Mouse (Mus musculus): ENCODE results near the gene Foxe3. TPM values are rescaled to one million over a fixed set of nuclear protein-coding genes. Genes with fewer than 3 reads are reported as not detected.
A peak's percentile ranks its signal among the peaks of the same experiment; 100 is the strongest.

Gene Foxe3
- polyA plus RNA-seq, 1 experiment from 2014 or later: not detected

DNA sequence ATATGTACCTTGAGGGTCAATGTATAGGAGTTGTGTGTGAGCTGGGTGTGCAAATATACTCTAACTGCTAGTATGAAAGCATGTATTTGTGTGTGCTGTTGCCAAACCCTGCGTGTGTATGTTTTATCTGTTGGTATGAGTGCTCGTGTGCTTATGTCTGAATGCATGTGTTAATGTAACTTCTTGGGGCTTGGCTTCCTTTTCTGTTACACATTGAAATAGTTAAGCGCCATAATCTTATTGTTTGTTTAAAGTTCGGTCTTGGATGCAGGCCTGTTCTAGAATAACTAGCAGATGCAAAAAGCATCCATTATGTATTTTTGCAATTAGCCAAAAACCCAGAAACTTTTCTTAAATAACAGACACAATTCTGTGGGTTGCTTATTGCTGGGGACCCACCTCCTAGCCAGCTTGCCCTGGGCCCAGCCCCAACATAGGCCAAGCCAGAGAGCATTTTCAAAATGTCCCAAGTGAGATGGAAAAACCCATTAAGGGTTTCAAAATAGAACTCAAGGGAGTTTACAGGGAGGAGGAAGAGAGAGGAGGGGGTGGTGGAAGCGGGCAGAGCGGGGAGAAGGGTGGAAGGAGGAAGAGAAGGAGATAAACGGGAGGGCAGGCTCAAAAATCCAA lies 22.2 kb upstream of the Foxe3 start:
- Histone ChIP-seq H3K27ac (ENCODE audit: low read depth, low read length) (no peak overlapping the region), H3K36me3 (ENCODE audit: control insufficient read depth, insufficient read depth, low read length) (no peaks in the 10 kb centered on the region), H3K4me2 (replicated peaks; ENCODE audit: low read depth, low read length) (no peak overlapping the region), H3K27me3 (ENCODE audit: control insufficient read depth, insufficient read depth, low read length) (peaks cover 8% of the 10 kb centered on the region; the same call in 1 of the 2 replicates), H3K9ac (ENCODE audit: low read depth, low read length) (no peak overlapping the region), H3K4me1 (ENCODE audit: control insufficient read depth, insufficient read depth, low read length) (no peaks in the 10 kb centered on the region), H3K9me3 (ENCODE audit: control insufficient read depth, low read length) (no peaks in the 10 kb centered on the region), H3K4me3 (ENCODE audit: low read length) (no peak overlapping the region)
- WGBS: 56% methylated on average over 7 of the region's 7 CpGs
- no peak for ATAC-seq (ENCODE audit: low FRiP score, low TSS enrichment)

DNA sequence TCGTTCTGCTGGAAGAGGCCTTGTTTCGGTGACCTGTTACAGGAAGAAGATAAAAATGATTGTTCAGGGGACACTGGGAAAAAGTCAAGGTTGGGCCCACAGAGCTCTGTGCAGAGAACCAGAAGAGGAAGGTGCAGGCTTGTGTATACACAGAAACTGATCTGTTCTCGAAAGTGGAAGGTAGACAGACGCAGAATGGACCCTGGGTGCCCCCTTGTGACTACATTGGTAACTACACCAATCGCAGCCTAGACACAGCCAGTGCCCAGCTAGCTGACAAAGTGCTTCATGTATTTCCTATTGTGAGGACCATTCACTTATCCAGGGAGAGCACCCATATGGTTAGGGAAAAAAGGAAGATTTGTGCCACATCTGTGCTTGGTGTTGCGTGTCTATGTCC lies 21.6 kb upstream of the Foxe3 start:
- Histone ChIP-seq H3K4me3 (ENCODE audit: low read length) (no peak overlapping the region), H3K4me1 (ENCODE audit: control insufficient read depth, insufficient read depth, low read length) (peaks cover 1% of the 10 kb centered on the region; the same call in 1 of the 2 replicates), H3K9me3 (ENCODE audit: control insufficient read depth, low read length) (no peaks in the 10 kb centered on the region), H3K9ac (ENCODE audit: low read depth, low read length) (no peak overlapping the region), H3K27me3 (ENCODE audit: control insufficient read depth, insufficient read depth, low read length) (peaks cover 8% of the 10 kb centered on the region; the same call in 1 of the 2 replicates), H3K36me3 (ENCODE audit: control insufficient read depth, insufficient read depth, low read length) (no peaks in the 10 kb centered on the region), H3K4me2 (replicated peaks; ENCODE audit: low read depth, low read length) (no peak overlapping the region), H3K27ac (ENCODE audit: low read depth, low read length) (no peak overlapping the region)
- peak; percentile 77 for ATAC-seq (ENCODE audit: low FRiP score, low TSS enrichment)
- WGBS: 27% methylated on average over 6 of the region's 6 CpGs

DNA sequence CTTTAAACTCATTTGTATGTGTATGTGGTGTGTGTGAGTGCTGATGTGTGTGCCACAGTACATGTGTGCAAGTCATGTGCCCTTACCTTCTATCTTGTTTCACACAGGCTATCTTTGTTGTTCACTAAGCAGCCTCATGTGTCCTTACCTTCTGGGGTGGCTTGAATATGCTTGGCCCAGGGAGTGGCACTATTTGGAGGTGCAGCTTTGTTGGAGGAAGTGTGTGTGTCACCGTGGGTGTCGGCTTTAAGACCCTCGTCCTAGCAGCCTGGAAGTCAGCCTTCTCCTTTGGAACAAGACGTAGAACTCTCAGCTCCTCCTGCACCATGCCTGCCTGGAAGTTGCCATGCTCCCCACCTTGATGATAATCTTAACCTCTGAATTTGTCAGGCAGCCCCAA lies 20.6 kb upstream of the Foxe3 start:
- H3K36me3 ChIP-seq (ENCODE audit: control insufficient read depth, insufficient read depth, low read length): no peaks in the 10 kb centered on the region
- H3K4me2 ChIP-seq (replicated peaks; ENCODE audit: low read depth, low read length): no peak overlapping the region
- no peak for ATAC-seq (ENCODE audit: low FRiP score, low TSS enrichment)
- H3K4me1 ChIP-seq (ENCODE audit: control insufficient read depth, insufficient read depth, low read length): peaks cover 6% of the 10 kb centered on the region; the same call in 1 of the 2 replicates
- no peaks in the 10 kb centered on the region for H3K9me3 ChIP-seq (ENCODE audit: control insufficient read depth, low read length)
- 82% methylated on average over 4 of the region's 4 CpGs for WGBS
- no peak overlapping the region for H3K4me3 ChIP-seq (ENCODE audit: low read length)
- H3K27me3 ChIP-seq (ENCODE audit: control insufficient read depth, insufficient read depth, low read length): peaks cover 8% of the 10 kb centered on the region; the same call in 1 of the 2 replicates
- H3K9ac ChIP-seq (ENCODE audit: low read depth, low read length): no peak overlapping the region
- no peak overlapping the region for H3K27ac ChIP-seq (ENCODE audit: low read depth, low read length)

- Histone ChIP-seq H3K4me3 (ENCODE audit: low read length) (no peak overlapping the region), H3K27me3 (ENCODE audit: control insufficient read depth, insufficient read depth, low read length) (peaks cover 8% of the 10 kb centered on the region; the same call in 1 of the 2 replicates), H3K9me3 (ENCODE audit: control insufficient read depth, low read length) (no peaks in the 10 kb centered on the region), H3K4me1 (ENCODE audit: control insufficient read depth, insufficient read depth, low read length) (peaks cover 6% of the 10 kb centered on the region; the same call in 1 of the 2 replicates), H3K27ac (ENCODE audit: low read depth, low read length) (no peak overlapping the region), H3K36me3 (ENCODE audit: control insufficient read depth, insufficient read depth, low read length) (no peaks in the 10 kb centered on the region), H3K9ac (ENCODE audit: low read depth, low read length) (no peak overlapping the region), H3K4me2 (replicated peaks; ENCODE audit: low read depth, low read length) (no peak overlapping the region)
- ATAC-seq (ENCODE audit: low FRiP score, low TSS enrichment): no peak
- WGBS: 35% methylated on average over 5 of the region's 5 CpGs
Observed at GRCm38 (mm10) chr4:114945021-114945420, 19.2 kb upstream of the Foxe3 start.

GRCm38 (mm10) chr4:114942583-114942982 lies 16.8 kb upstream of the Foxe3 start:
- H3K27ac ChIP-seq (ENCODE audit: low read depth, low read length): no peak overlapping the region
- WGBS: 27% methylated on average over 8 of the region's 8 CpGs
- H3K4me3 ChIP-seq (ENCODE audit: low read length): no peak overlapping the region
- no peaks in the 10 kb centered on the region for H3K36me3 ChIP-seq (ENCODE audit: control insufficient read depth, insufficient read depth, low read length)
- H3K9me3 ChIP-seq (ENCODE audit: control insufficient read depth, low read length): no peaks in the 10 kb centered on the region
- no peak overlapping the region for H3K9ac ChIP-seq (ENCODE audit: low read depth, low read length)
- no peak overlapping the region for H3K4me2 ChIP-seq (replicated peaks; ENCODE audit: low read depth, low read length)
- peaks cover 6% of the 10 kb centered on the region; the same call in 1 of the 2 replicates for H3K4me1 ChIP-seq (ENCODE audit: control insufficient read depth, insufficient read depth, low read length)
- peaks cover 8% of the 10 kb centered on the region; the same call in 1 of the 2 replicates for H3K27me3 ChIP-seq (ENCODE audit: control insufficient read depth, insufficient read depth, low read length)
- no peak for ATAC-seq (ENCODE audit: low FRiP score, low TSS enrichment)

- no peaks in the 10 kb centered on the region for H3K36me3 ChIP-seq (ENCODE audit: control insufficient read depth, insufficient read depth, low read length)
- H3K4me3 ChIP-seq (ENCODE audit: low read length): no peak overlapping the region
- H3K4me1 ChIP-seq (ENCODE audit: control insufficient read depth, insufficient read depth, low read length): peaks cover 6% of the 10 kb centered on the region; the same call in 1 of the 2 replicates
- H3K27me3 ChIP-seq (ENCODE audit: control insufficient read depth, insufficient read depth, low read length): peaks cover 8% of the 10 kb centered on the region; the same call in 1 of the 2 replicates
- H3K9me3 ChIP-seq (ENCODE audit: control insufficient read depth, low read length): no peaks in the 10 kb centered on the region
- H3K4me2 ChIP-seq (replicated peaks; ENCODE audit: low read depth, low read length): no peak overlapping the region
- no peak overlapping the region for H3K27ac ChIP-seq (ENCODE audit: low read depth, low read length)
- ATAC-seq (ENCODE audit: low FRiP score, low TSS enrichment): no peak
- 46% methylated on average over 4 of the region's 4 CpGs for WGBS
- 0 out of 2 replicates have a peak overlapping the region, but pooled peaks have one; percentile 18 for H3K9ac ChIP-seq (ENCODE audit: low read depth, low read length)
Observed at GRCm38 (mm10) chr4:114942112-114942511, 16.3 kb upstream of the Foxe3 start.

DNA sequence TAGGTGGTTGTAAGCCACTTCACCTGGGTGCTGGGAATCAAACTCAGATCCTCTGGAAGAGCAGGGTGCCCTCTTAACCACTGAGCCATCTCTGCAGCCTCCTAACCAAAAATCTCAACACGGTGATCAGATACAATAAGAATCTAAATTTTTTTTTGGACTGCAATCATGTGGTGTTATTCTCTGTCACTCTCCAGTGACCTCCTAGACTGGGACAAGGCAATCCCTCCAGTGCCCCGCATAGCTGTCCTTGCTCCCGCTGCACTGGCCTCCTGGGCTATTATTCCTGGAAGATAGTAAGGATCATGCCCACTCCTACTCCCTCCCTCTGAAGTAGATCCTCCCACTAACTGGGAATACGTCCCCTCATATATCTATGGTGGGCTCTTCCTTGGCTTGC lies 15.5 kb upstream of the Foxe3 start:
- Histone ChIP-seq H3K9me3 (ENCODE audit: control insufficient read depth, low read length) (no peaks in the 10 kb centered on the region), H3K9ac (ENCODE audit: low read depth, low read length) (no peak overlapping the region), H3K27ac (ENCODE audit: low read depth, low read length) (no peak overlapping the region), H3K4me1 (ENCODE audit: control insufficient read depth, insufficient read depth, low read length) (peaks cover 6% of the 10 kb centered on the region; the same call in 1 of the 2 replicates), H3K4me3 (ENCODE audit: low read length) (no peak overlapping the region), H3K27me3 (ENCODE audit: control insufficient read depth, insufficient read depth, low read length) (peaks cover under 1% of the 10 kb centered on the region; the same call in 1 of the 2 replicates), H3K36me3 (ENCODE audit: control insufficient read depth, insufficient read depth, low read length) (no peaks in the 10 kb centered on the region), H3K4me2 (replicated peaks; ENCODE audit: low read depth, low read length) (no peak overlapping the region)
- WGBS: 64% methylated on average over 4 of the region's 4 CpGs
- ATAC-seq (ENCODE audit: low FRiP score, low TSS enrichment): no peak

GRCm38 (mm10) chr4:114938248-114938647 lies 12.4 kb upstream of the Foxe3 start:
- Histone ChIP-seq H3K9me3 (ENCODE audit: control insufficient read depth, low read length) (no peaks in the 10 kb centered on the region), H3K36me3 (ENCODE audit: control insufficient read depth, insufficient read depth, low read length) (no peaks in the 10 kb centered on the region), H3K4me2 (replicated peaks; ENCODE audit: low read depth, low read length) (no peak overlapping the region), H3K4me1 (ENCODE audit: control insufficient read depth, insufficient read depth, low read length) (peaks cover 6% of the 10 kb centered on the region; the same call in 1 of the 2 replicates), H3K27ac (ENCODE audit: low read depth, low read length) (no peak overlapping the region), H3K4me3 (ENCODE audit: low read length) (no peak overlapping the region), H3K9ac (ENCODE audit: low read depth, low read length) (no peak overlapping the region), H3K27me3 (ENCODE audit: control insufficient read depth, insufficient read depth, low read length) (no peaks in the 10 kb centered on the region; the same call in 1 of the 2 replicates)
- ATAC-seq (ENCODE audit: low FRiP score, low TSS enrichment): no peak
- WGBS: 45% methylated on average over 3 of the region's 3 CpGs

GRCm38 (mm10) chr4:114937459-114938047 lies 11.7 kb upstream of the Foxe3 start:
- Histone ChIP-seq H3K9ac (ENCODE audit: low read depth, low read length) (no peak overlapping the region), H3K4me3 (ENCODE audit: low read length) (no peak overlapping the region), H3K4me1 (ENCODE audit: control insufficient read depth, insufficient read depth, low read length) (peaks cover 6% of the 10 kb centered on the region; the same call in 1 of the 2 replicates), H3K27ac (ENCODE audit: low read depth, low read length) (no peak overlapping the region), H3K36me3 (ENCODE audit: control insufficient read depth, insufficient read depth, low read length) (no peaks in the 10 kb centered on the region), H3K27me3 (ENCODE audit: control insufficient read depth, insufficient read depth, low read length) (no peaks in the 10 kb centered on the region; the same call in 1 of the 2 replicates), H3K4me2 (replicated peaks; ENCODE audit: low read depth, low read length) (no peak overlapping the region), H3K9me3 (ENCODE audit: control insufficient read depth, low read length) (no peaks in the 10 kb centered on the region)
- WGBS: 72% methylated on average over 4 of the region's 4 CpGs
- ATAC-seq (ENCODE audit: low FRiP score, low TSS enrichment): no peak
